Mouse (Mus musculus): Measurements from ENCODE around the gene Gm26566. TPM values are rescaled to one million over a fixed set of nuclear protein-coding genes. Genes with fewer than 3 reads are reported as not detected.

The Gm26566 gene
- polyA plus RNA-seq, 1 experiment: 1.1 TPM

GRCm38 (mm10) chr4:88693392-88693791 lies 28.2 kb upstream of the Gm26566 start:
- no peaks in the 10 kb centered on the region for H3K4me1 ChIP-seq (ENCODE audit: control insufficient read depth, insufficient read depth, low read length)
- no peak for TF ChIP-seq POLR2A (IDR thresholded peaks at IDR 0.05; ENCODE audit: control insufficient read depth, low read depth, low read length)
- H3K4me3 ChIP-seq (ENCODE audit: control insufficient read depth, low read depth, low read length): no peak overlapping the region
- H3K36me3 ChIP-seq (ENCODE audit: control insufficient read depth, insufficient read depth, low read length): no peaks in the 10 kb centered on the region
- H3K27ac ChIP-seq (ENCODE audit: control insufficient read depth, insufficient read depth, low read depth, low read length): no peak overlapping the region
- H3K27me3 ChIP-seq (ENCODE audit: control insufficient read depth, insufficient read depth, low read length): no peaks in the 10 kb centered on the region

GRCm38 (mm10) chr4:88696237-88696884 lies 25.2 kb upstream of the Gm26566 start:
- Histone ChIP-seq H3K4me3 (ENCODE audit: control insufficient read depth, low read depth, low read length) (no peak overlapping the region), H3K27ac (ENCODE audit: control insufficient read depth, insufficient read depth, low read depth, low read length) (no peak overlapping the region), H3K27me3 (ENCODE audit: control insufficient read depth, insufficient read depth, low read length) (no peaks in the 10 kb centered on the region), H3K36me3 (ENCODE audit: control insufficient read depth, insufficient read depth, low read length) (no peaks in the 10 kb centered on the region), H3K4me1 (ENCODE audit: control insufficient read depth, insufficient read depth, low read length) (no peaks in the 10 kb centered on the region)
- peak; percentile 98; the same call in 1 of the 2 replicates for TF ChIP-seq CTCF (IDR thresholded peaks at IDR 0.05; ENCODE audit: control insufficient read depth, insufficient read depth, insufficient replicate concordance, low read depth, low read length)
- no peak for TF ChIP-seq POLR2A (IDR thresholded peaks at IDR 0.05; ENCODE audit: control insufficient read depth, low read depth, low read length)

GRCm38 (mm10) chr4:88697108-88697507 lies 24.5 kb upstream of the Gm26566 start:
- Histone ChIP-seq H3K36me3 (ENCODE audit: control insufficient read depth, insufficient read depth, low read length) (no peaks in the 10 kb centered on the region), H3K4me3 (ENCODE audit: control insufficient read depth, low read depth, low read length) (no peak overlapping the region), H3K27me3 (ENCODE audit: control insufficient read depth, insufficient read depth, low read length) (no peaks in the 10 kb centered on the region), H3K27ac (ENCODE audit: control insufficient read depth, insufficient read depth, low read depth, low read length) (no peak overlapping the region), H3K4me1 (ENCODE audit: control insufficient read depth, insufficient read depth, low read length) (no peaks in the 10 kb centered on the region)
- TF ChIP-seq POLR2A (IDR thresholded peaks at IDR 0.05; ENCODE audit: control insufficient read depth, low read depth, low read length) (no peak), CTCF (IDR thresholded peaks at IDR 0.05; ENCODE audit: control insufficient read depth, insufficient read depth, insufficient replicate concordance, low read depth, low read length) (no peak)

GRCm38 (mm10) chr4:88697753-88698152 lies 23.9 kb upstream of the Gm26566 start:
- H3K4me3 ChIP-seq (ENCODE audit: control insufficient read depth, low read depth, low read length): no peak overlapping the region
- TF ChIP-seq CTCF (IDR thresholded peaks at IDR 0.05; ENCODE audit: control insufficient read depth, insufficient read depth, insufficient replicate concordance, low read depth, low read length) (no peak), POLR2A (IDR thresholded peaks at IDR 0.05; ENCODE audit: control insufficient read depth, low read depth, low read length) (no peak)
- H3K4me1 ChIP-seq (ENCODE audit: control insufficient read depth, insufficient read depth, low read length): no peaks in the 10 kb centered on the region
- H3K27ac ChIP-seq (ENCODE audit: control insufficient read depth, insufficient read depth, low read depth, low read length): no peak overlapping the region
- H3K27me3 ChIP-seq (ENCODE audit: control insufficient read depth, insufficient read depth, low read length): no peaks in the 10 kb centered on the region
- H3K36me3 ChIP-seq (ENCODE audit: control insufficient read depth, insufficient read depth, low read length): no peaks in the 10 kb centered on the region

GRCm38 (mm10) chr4:88698781-88699180 lies 22.8 kb upstream of the Gm26566 start:
- Histone ChIP-seq H3K4me1 (ENCODE audit: control insufficient read depth, insufficient read depth, low read length) (no peaks in the 10 kb centered on the region), H3K4me3 (ENCODE audit: control insufficient read depth, low read depth, low read length) (no peak overlapping the region), H3K27ac (ENCODE audit: control insufficient read depth, insufficient read depth, low read depth, low read length) (no peak overlapping the region), H3K36me3 (ENCODE audit: control insufficient read depth, insufficient read depth, low read length) (no peaks in the 10 kb centered on the region), H3K27me3 (ENCODE audit: control insufficient read depth, insufficient read depth, low read length) (no peaks in the 10 kb centered on the region)
- TF ChIP-seq CTCF (IDR thresholded peaks at IDR 0.05; ENCODE audit: control insufficient read depth, insufficient read depth, insufficient replicate concordance, low read depth, low read length) (no peak), POLR2A (IDR thresholded peaks at IDR 0.05; ENCODE audit: control insufficient read depth, low read depth, low read length) (no peak)

GRCm38 (mm10) chr4:88699301-88699700 lies 22.3 kb upstream of the Gm26566 start:
- H3K4me3 ChIP-seq (ENCODE audit: control insufficient read depth, low read depth, low read length): no peak overlapping the region
- no peaks in the 10 kb centered on the region for H3K27me3 ChIP-seq (ENCODE audit: control insufficient read depth, insufficient read depth, low read length)
- H3K27ac ChIP-seq (ENCODE audit: control insufficient read depth, insufficient read depth, low read depth, low read length): no peak overlapping the region
- H3K4me1 ChIP-seq (ENCODE audit: control insufficient read depth, insufficient read depth, low read length): no peaks in the 10 kb centered on the region
- H3K36me3 ChIP-seq (ENCODE audit: control insufficient read depth, insufficient read depth, low read length): no peaks in the 10 kb centered on the region
- TF ChIP-seq CTCF (IDR thresholded peaks at IDR 0.05; ENCODE audit: control insufficient read depth, insufficient read depth, insufficient replicate concordance, low read depth, low read length) (no peak), POLR2A (IDR thresholded peaks at IDR 0.05; ENCODE audit: control insufficient read depth, low read depth, low read length) (no peak)

- TF ChIP-seq CTCF (IDR thresholded peaks at IDR 0.05; ENCODE audit: control insufficient read depth, insufficient read depth, insufficient replicate concordance, low read depth, low read length) (no peak), POLR2A (IDR thresholded peaks at IDR 0.05; ENCODE audit: control insufficient read depth, low read depth, low read length) (no peak)
- no peak overlapping the region for H3K27ac ChIP-seq (ENCODE audit: control insufficient read depth, insufficient read depth, low read depth, low read length)
- H3K36me3 ChIP-seq (ENCODE audit: control insufficient read depth, insufficient read depth, low read length): no peaks in the 10 kb centered on the region
- H3K4me3 ChIP-seq (ENCODE audit: control insufficient read depth, low read depth, low read length): no peak overlapping the region
- no peaks in the 10 kb centered on the region for H3K4me1 ChIP-seq (ENCODE audit: control insufficient read depth, insufficient read depth, low read length)
- no peaks in the 10 kb centered on the region for H3K27me3 ChIP-seq (ENCODE audit: control insufficient read depth, insufficient read depth, low read length)
Observed at GRCm38 (mm10) chr4:88705924-88706323, 15.7 kb upstream of the Gm26566 start.
